Mouse (Mus musculus) c-Kit-positive CD71-positive TER-119-negative erythroid progenitor cells, embryonic 14.5 days (primary cell): Measurements from ENCODE around the gene Zfp36l1.
"Not testable (repeated sequence)": the region's sequence is repeated elsewhere in the genome, so short reads cannot be mapped to it uniquely, and the experiment has no call there.

Experiments used
- DNase-seq: peaks from one replicate; pipeline ENCODE4 v3.0.0-alpha.2; 2013; ENCODE audit warnings: low read depth

Gene Zfp36l1

GRCm38 (mm10) chr12:80109753-80110545 is 2.9 kb downstream of the Zfp36l1 start:
- DNase-seq: no peak

GRCm38 (mm10) chr12:80108896-80109668 is 3.7 kb downstream of the Zfp36l1 start:
- DNase-seq: not testable (repeated sequence)

GRCm38 (mm10) chr12:80106896-80107667 is 5.7 kb downstream of the Zfp36l1 start:
- DNase-seq: no peak

GRCm38 (mm10) chr12:80106138-80106895 is 6.5 kb downstream of the Zfp36l1 start:
- no peak for DNase-seq

- no peak for DNase-seq
Measured at GRCm38 (mm10) chr12:80103521-80103973, 9.3 kb downstream of the Zfp36l1 start.

- no peak for DNase-seq
Measured at GRCm38 (mm10) chr12:80103089-80103488, 9.7 kb downstream of the Zfp36l1 start.

GRCm38 (mm10) chr12:80098825-80099224 is 14.0 kb downstream of the Zfp36l1 start:
- no peak for DNase-seq

GRCm38 (mm10) chr12:80096734-80097133 is 16.1 kb downstream of the Zfp36l1 start:
- DNase-seq: no peak

- no peak for DNase-seq
Measured at GRCm38 (mm10) chr12:80092787-80093186, 20.0 kb downstream of the Zfp36l1 start.

- no peak for DNase-seq
Measured at GRCm38 (mm10) chr12:80091080-80091479, 21.7 kb downstream of the Zfp36l1 start.

- no peak for DNase-seq
Measured at GRCm38 (mm10) chr12:80090529-80090928, 22.3 kb downstream of the Zfp36l1 start.

GRCm38 (mm10) chr12:80088143-80088542 is 24.7 kb downstream of the Zfp36l1 start:
- peak; percentile 75 for DNase-seq

- DNase-seq: no peak
Measured at GRCm38 (mm10) chr12:80084446-80085112, 28.2 kb downstream of the Zfp36l1 start.

- DNase-seq: peak; percentile 62
Measured at GRCm38 (mm10) chr12:80083937-80084336, 28.9 kb downstream of the Zfp36l1 start.

GRCm38 (mm10) chr12:80083133-80083821 is 29.5 kb downstream of the Zfp36l1 start:
- DNase-seq: no peak

GRCm38 (mm10) chr12:80082730-80083129 is 30.1 kb downstream of the Zfp36l1 start:
- DNase-seq: peak; percentile 41

GRCm38 (mm10) chr12:80081440-80081839 is 31.4 kb downstream of the Zfp36l1 start:
- DNase-seq: no peak

- no peak for DNase-seq
Measured at GRCm38 (mm10) chr12:80079937-80080336, 32.9 kb downstream of the Zfp36l1 start.

GRCm38 (mm10) chr12:80074331-80074730 is 38.5 kb downstream of the Zfp36l1 start:
- DNase-seq: no peak

GRCm38 (mm10) chr12:80070534-80071287 is 42.1 kb downstream of the Zfp36l1 start:
- DNase-seq: no peak
